Mouse (Mus musculus): ENCODE measurements at regions not wholly inside any gene's neighbourhood (a gene's known extent, or its start where the extent isn't known, plus 50 kb on each side); places are given as distances from the start of the nearest gene placed in this dataset.

DNA sequence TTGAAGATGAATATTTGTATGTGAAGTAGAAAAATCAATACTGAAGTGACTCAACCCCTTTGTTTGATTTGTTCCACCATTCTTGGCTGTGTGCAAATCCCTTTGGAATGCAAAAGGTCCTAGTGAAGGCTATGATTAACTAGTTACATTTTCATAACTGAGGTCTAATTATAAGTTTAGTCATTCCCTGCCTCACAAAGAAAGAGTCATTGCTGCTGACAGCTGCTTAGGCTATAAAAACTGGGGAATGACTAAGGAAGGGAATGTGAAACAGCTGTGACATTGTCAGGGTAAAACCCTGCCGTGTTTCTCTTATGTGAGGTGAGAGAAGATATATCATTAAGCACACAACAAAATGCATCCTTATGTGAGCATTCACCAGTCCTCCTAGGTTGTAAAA lies 1033.1 kb downstream of the Cdh18 start:
- Histone ChIP-seq H3K4me3 (ENCODE audit: insufficient read depth, poor library complexity, severe bottlenecking) (no peak overlapping the region), H3ac (ENCODE audit: control insufficient read depth, insufficient read length, low read depth) (no peak overlapping the region), H3K79me2 (ENCODE audit: control insufficient read depth, insufficient read depth) (no peaks in the 10 kb centered on the region), H3K27me3 (ENCODE audit: control insufficient read depth, insufficient read depth, insufficient read length) (no peaks in the 10 kb centered on the region), H3K79me3 (ENCODE audit: low read depth) (no peaks in the 10 kb centered on the region), H3K36me3 (ENCODE audit: control insufficient read depth, insufficient read depth) (no peaks in the 10 kb centered on the region)
- TF ChIP-seq CEBPB (IDR thresholded peaks at IDR 0.05; ENCODE audit: low read depth) (peak; percentile 42), USF1 (IDR thresholded peaks at IDR 0.05; ENCODE audit: low read depth) (no peak), MYOD1 (IDR thresholded peaks at IDR 0.05; ENCODE audit: control insufficient read depth, insufficient read length, low read depth) (peak; percentile 100), CTCF (IDR thresholded peaks at IDR 0.05; ENCODE audit: control insufficient read depth, insufficient read depth, insufficient read length) (no peak), MYOG (IDR thresholded peaks at IDR 0.05; ENCODE audit: control insufficient read depth, extremely low read depth, insufficient read length) (no peak), FOSL1 (IDR thresholded peaks at IDR 0.05; ENCODE audit: insufficient read depth, low read length, poor library complexity, severe bottlenecking) (peak; percentile 100), MAX (IDR thresholded peaks at IDR 0.05) (peak; percentile 80)

DNA sequence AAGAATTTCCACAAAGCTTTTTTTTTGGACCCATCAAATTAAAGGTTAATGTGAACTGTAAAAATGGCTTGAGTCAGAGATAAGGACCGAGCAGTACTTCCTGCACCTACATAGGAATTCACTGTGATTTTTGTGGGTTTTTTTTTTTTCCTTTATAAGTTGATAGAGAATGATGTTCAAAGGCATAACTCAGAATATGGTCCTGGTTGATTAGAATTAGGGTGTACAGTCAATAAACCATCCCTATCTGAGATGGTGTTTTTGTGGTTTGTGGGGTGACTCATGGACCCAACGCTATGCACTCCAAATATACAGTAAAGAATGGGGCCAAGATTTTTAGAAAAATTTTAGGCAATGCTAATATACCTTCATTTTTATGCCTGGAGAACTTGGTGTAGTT lies 1041.6 kb downstream of the Cdh18 start:
- no peaks in the 10 kb centered on the region for H3K79me2 ChIP-seq (ENCODE audit: control insufficient read depth, insufficient read depth)
- peak; percentile 41 for TF ChIP-seq MAX (IDR thresholded peaks at IDR 0.05)
- TF ChIP-seq CEBPB (IDR thresholded peaks at IDR 0.05; ENCODE audit: low read depth): no peak
- peak; percentile 12 for TF ChIP-seq MYOD1 (IDR thresholded peaks at IDR 0.05; ENCODE audit: control insufficient read depth, insufficient read length, low read depth)
- no peak for TF ChIP-seq CTCF (IDR thresholded peaks at IDR 0.05; ENCODE audit: control insufficient read depth, insufficient read depth, insufficient read length)
- peak; percentile 86 for TF ChIP-seq FOSL1 (IDR thresholded peaks at IDR 0.05; ENCODE audit: insufficient read depth, low read length, poor library complexity, severe bottlenecking)
- no peak for TF ChIP-seq MYOG (IDR thresholded peaks at IDR 0.05; ENCODE audit: control insufficient read depth, extremely low read depth, insufficient read length)
- no peak for TF ChIP-seq USF1 (IDR thresholded peaks at IDR 0.05; ENCODE audit: low read depth)
- H3K79me3 ChIP-seq (ENCODE audit: low read depth): no peaks in the 10 kb centered on the region
- no peaks in the 10 kb centered on the region for H3K36me3 ChIP-seq (ENCODE audit: control insufficient read depth, insufficient read depth)
- H3ac ChIP-seq (ENCODE audit: control insufficient read depth, insufficient read length, low read depth): no peak overlapping the region
- H3K4me3 ChIP-seq (ENCODE audit: insufficient read depth, poor library complexity, severe bottlenecking): no peak overlapping the region
- H3K27me3 ChIP-seq (ENCODE audit: control insufficient read depth, insufficient read depth, insufficient read length): no peaks in the 10 kb centered on the region

DNA sequence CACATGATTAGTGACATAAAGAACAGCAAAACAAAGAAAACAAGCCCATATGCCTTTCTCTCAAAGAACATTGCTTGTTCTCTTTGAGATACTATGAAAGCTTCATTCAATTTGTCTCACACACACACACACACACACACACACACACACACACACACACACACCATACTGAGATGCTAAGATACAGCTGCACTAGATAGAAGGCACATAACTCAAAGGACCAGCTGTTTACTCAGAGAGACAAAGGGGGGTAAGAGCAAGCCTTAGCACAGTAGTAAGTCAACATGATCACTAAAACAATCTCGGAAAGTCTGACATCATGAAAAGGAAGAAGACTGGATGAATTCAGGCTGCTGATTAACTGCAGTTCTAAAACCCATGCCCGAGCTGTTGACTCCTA lies 1051.6 kb downstream of the Cdh18 start:
- no peak for TF ChIP-seq CTCF (IDR thresholded peaks at IDR 0.05; ENCODE audit: control insufficient read depth, insufficient read depth, insufficient read length)
- peak; percentile 82 for TF ChIP-seq MYOD1 (IDR thresholded peaks at IDR 0.05; ENCODE audit: control insufficient read depth, insufficient read length, low read depth)
- TF ChIP-seq USF1 (IDR thresholded peaks at IDR 0.05; ENCODE audit: low read depth): no peak
- no peak for TF ChIP-seq MAX (IDR thresholded peaks at IDR 0.05)
- TF ChIP-seq MYOG (IDR thresholded peaks at IDR 0.05; ENCODE audit: control insufficient read depth, extremely low read depth, insufficient read length): no peak
- TF ChIP-seq FOSL1 (IDR thresholded peaks at IDR 0.05; ENCODE audit: insufficient read depth, low read length, poor library complexity, severe bottlenecking): no peak
- TF ChIP-seq CEBPB (IDR thresholded peaks at IDR 0.05; ENCODE audit: low read depth): no peak
- H3K79me2 ChIP-seq (ENCODE audit: control insufficient read depth, insufficient read depth): no peaks in the 10 kb centered on the region
- H3K79me3 ChIP-seq (ENCODE audit: low read depth): no peaks in the 10 kb centered on the region
- no peaks in the 10 kb centered on the region for H3K36me3 ChIP-seq (ENCODE audit: control insufficient read depth, insufficient read depth)
- H3K4me3 ChIP-seq (ENCODE audit: insufficient read depth, poor library complexity, severe bottlenecking): no peak overlapping the region
- no peak overlapping the region for H3ac ChIP-seq (ENCODE audit: control insufficient read depth, insufficient read length, low read depth)
- H3K27me3 ChIP-seq (ENCODE audit: control insufficient read depth, insufficient read depth, insufficient read length): no peaks in the 10 kb centered on the region

Measured in C2C12 (cell line).